Mouse (Mus musculus): ENCODE results near the gene Tmem164.

Tmem164 gene

DNA sequence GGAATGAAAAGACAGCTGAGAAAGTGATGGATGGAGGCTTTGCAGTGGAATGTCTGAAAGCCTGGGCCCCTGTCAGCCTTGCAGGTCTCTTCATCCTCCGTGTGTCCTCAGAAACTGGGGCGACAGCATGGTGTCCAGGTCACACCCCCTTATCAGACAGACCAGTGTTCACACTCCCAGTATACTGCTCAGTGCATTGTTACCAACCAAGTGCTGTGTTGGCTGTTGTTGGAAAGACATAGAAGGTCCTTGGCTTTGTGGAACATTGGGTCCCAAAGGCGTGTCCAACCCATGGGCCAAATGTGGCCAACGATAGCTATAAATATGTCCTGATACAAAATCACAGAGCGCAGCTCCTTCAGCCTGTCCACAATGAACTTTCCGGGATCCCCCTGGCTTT lies 149.4 kb downstream of the Tmem164 start:
- no peak for DNase-seq

DNA sequence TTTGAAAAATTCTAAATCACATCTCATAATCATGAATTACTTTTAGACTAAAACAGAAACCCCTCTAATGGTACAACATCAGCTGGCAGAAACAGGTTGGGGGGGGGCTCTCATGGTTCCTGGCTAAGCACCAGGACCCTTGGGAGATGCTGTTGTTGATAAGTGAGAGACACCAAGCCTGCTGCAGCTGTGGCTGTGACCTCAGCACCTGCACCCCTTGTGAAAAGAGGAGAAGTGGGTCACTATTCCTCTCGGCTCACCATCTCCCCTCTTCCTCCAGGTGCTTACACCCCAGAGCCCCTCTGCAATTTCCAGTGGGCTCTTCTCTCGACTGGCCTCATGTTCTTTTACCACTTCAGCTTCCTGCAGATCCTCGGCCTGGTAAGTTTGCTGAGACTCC lies 151.0 kb downstream of the Tmem164 start:
- DNase-seq: peak; percentile 36 to 63

DNA sequence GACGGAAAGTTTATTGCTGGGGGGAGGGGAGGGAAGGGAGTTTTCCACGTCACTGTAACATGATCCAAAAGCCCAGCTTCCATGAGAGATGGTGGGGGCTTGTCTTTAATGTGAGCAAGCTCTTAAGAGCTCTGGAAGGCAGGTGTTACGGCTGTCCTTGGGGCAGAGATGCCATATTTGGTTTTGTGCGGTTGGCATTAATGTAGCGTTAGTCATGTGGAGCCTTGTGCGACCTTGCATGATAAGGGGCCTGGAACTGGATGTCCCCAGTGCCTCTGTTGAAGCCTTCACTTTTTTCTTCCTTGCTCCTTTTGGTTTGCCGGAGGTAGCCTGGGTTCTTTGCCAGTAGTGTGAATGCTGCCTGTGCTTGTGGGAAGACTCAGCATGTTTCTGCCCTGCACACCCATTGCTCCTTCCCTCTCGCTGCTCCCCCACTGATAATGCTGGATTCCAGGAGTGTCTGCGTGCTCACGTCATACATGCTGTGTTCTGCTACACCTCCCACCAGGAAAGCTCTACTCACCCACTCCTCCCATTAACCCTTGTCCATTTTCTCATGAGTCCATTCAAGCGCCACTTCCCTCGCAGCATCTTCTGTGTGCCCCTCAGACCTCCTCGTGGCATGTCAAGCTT lies 152.1 kb downstream of the Tmem164 start:
- no peak for DNase-seq

DNA sequence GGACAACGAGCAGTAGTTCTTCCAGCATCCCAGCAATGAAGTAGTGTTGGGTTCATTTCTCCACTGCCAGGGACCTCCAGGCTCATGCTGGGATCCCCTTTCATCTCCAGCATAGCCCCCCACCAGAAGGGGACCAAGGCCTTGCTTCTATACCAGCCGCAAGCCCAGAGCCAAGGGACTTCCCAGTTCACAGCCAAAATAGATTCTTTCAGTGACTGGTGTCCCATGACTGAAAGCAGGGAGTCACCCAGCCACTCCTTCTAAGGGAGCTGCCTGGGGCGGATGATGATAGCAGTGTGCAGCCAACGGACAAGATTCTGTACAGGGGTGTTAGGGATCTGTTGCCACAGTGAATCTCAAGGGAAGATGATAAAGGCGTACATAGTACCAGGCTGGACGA lies 153.6 kb downstream of the Tmem164 start:
- no peak for DNase-seq

DNA sequence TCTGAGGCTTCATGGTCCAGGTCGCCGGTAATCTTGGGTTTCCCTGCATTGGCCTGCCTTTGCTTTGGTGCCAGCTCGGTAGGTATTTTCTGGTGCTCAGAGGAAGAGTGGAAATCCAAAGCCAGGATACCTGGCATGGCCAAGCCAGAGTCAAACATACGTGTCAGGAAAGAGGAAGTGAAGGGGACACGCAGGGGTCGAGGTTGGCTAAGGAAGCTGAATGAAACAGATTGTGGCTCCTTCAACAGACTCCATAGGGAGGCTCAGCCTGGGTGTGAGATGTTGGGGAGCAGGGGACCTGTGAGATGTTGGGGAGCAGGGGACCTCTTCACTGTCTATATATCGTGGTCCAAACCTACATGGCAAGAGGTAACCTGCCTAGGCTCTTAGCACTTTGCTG lies 155.2 kb downstream of the Tmem164 start:
- no peak for DNase-seq

DNA sequence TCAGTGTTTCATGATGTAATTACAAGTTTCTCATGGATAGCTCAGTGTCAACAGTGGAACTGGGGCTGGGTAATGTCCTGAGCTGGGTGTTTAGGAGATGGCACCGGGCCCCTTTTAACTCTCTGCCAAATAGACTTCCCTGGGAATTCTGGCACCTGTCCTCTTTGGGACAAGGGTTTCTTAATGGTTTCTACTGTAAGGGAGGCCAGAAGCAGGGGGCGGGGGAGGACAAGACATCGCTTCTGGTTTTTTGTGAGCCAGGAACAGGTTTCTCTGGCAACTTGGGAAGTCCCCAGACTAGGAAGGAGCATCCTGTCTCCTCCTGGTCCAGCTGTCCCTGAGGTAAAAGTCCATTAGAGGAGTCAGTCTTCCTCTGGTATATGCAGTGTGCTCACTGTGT lies 156.1 kb downstream of the Tmem164 start:
- DNase-seq: no peak

DNA sequence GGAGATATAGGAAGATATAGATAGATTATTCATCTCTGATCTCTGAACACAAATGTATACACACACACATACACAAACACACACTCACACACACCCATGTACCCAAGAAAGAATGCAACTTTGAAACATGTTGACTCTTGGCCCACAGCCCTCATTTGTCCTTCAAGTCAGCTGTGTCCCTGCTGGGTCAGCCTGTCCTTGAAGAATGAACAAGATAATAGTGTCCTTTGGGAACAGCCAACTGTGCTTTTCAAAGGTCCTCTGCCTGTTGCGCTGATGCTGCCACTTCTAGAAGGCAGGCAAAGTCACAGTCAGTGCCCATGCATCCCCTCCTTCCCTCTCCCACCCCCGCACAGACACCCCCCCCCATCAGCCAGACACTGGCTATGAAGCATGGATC lies 157.6 kb downstream of the Tmem164 start:
- DNase-seq: no peak

DNA sequence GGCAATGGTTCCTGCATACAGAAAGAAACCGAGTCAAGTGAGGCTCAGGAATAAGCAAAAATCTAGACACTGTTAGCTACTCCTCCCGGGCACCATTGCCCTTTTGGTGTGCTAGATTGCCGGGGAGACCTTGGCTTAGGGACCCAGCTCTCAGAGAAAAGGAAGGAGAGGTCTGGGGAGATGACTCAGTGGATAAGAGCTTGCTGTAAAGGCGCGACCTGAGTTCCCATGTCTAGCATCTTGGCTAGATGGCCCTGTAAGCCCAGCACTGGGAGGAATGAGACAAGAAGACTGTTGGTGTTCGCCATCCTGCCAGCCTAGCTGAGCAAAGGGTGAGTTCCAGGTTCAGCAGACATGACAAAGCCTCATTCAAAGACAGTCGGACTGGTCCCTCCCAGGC lies 158.2 kb downstream of the Tmem164 start:
- DNase-seq: no peak

DNA sequence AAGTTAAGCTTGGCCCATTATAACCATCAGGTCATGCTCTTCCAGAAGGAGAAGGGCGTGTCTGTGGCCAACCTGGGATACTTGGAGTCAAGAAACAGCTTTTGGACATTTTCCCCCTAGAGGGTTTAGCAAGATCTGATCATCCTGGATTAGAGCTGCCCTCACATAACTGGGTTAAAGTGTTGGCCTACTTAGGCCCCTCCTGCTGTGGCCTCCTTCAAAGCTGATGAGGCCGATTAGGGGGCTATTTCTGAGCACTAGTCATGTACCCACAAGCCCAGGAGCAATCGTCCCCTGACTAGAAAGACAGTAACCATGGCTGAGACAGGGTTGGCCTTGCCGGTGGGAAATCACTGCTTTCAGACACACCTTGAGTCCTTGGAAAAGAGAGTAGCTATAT lies 160.7 kb downstream of the Tmem164 start:
- no peak for DNase-seq

DNA sequence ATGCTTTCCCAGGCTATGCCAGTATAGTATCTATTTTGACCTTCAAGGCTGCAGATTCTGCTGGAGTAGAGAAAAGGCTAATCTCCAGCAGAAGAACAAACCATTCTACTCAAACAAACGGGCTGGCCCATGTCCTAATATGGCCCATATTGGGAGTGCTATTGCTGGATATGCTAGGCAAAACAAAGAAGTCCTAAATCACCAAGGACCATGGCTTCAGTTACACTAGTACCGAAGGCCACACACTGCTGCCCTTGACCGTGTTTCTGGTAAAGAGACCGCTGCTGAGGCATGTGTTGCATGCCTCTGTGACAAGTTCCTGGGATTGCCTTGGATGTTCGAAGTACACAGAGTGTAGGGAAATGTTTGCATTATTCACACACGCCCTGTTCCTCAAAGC lies 165.1 kb downstream of the Tmem164 start:
- DNase-seq: no peak

DNA sequence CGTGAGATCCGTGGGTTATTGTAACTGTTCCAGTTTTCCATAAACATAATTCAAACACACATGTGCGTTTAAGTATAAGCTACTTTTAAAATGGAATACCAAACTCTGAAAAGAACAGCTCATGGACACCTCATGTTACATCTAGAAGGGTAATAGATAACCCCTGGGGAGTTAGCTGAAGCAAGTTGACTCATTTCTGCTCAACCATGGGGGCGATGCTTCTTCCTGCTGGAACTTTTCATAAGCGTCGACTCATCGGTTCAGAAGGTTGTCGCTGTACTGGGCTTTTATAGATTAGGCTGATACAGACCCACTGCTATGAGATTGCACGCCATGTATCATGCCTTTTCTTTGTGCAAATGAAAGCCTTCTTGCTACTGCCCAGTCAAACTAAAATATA lies 166.8 kb downstream of the Tmem164 start:
- no peak for DNase-seq

DNA sequence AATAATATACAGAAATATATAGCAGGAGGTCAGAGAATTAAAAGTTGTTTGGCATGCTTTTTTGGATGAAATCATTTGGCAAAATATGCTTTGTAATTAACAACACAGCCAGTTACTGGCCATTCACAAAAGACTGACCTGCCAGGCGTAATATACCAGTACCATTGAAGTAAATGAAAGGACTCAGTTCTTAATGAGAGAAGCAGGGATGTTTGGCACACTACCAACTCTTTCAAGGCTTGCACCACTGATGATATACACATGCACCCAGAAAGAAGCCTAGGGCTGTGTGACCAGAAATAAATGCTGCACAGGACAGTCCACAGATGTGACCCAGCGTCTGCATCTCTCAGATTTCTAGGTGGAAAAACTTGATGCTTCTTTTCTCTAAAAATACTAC lies 188.6 kb downstream of the Tmem164 start:
- no peak for DNase-seq

DNA sequence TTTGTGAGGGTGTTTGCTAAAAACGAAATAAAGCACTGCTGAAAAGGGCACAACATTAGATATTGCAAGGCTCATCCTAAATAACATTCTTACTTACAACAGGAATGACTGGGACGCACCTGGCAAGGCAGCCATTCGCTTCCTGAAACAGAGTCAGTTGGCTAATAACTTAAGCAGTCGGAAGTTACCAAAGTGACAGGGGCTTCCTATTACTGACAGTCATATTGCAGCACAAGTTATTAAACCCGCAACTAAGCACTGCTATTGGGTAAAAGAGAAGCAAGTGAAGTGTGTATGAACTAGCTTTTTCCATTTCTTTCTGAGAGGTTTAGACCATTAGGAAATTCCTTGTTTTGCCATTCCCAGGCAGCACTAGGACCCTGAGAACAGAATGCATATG lies 201.0 kb downstream of the Tmem164 start:
- DNase-seq: no peak

DNA sequence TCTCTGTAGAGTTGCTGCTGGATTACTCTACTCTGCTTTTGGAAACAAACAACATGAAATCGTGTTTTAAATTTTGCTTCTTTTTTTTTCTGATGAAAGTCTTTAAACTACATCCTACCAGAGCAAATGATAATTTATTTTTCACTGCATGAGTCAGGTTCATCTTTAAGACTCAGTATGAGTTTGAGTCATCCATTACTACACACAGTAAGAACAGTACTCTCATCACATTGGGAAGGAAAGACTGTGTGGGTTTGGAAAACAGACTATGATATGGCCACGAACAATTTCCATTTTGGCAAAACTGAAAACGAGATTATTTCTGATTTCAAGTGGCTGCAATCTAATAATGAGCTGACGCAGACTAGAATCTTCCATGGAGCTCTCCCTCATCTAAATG lies 202.4 kb downstream of the Tmem164 start:
- no peak for DNase-seq

DNA sequence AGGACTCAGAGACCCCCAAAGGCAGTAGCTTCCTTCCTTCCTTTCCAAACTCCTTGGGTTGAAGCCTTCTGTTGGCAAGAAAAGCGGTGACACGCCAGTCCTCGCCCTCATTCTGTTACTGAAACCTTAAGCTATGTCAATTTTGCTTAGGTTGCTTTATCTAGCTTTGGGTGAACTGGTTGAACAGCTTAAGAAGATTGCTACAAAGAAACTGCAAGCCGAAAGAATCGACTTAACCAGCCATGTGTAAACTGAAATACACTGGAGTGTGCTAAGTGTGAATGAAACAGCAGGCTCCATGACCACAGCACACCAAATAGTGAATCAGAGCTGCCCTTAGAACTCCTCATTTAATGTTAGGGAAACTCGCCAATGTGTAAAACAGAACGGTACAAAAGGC lies 204.8 kb downstream of the Tmem164 start:
- no peak for DNase-seq

Measured in thymus, postnatal 36 days (tissue).